Mouse (Mus musculus): Measurements from ENCODE around the gene Gm1604a. TPM values are rescaled to one million over a fixed set of nuclear protein-coding genes. Genes with fewer than 3 reads are reported as not detected.

The Gm1604a gene
- not detected in 2 replicates for polyA plus RNA-seq (2012; ENCODE audit: low replicate concordance)

DNA sequence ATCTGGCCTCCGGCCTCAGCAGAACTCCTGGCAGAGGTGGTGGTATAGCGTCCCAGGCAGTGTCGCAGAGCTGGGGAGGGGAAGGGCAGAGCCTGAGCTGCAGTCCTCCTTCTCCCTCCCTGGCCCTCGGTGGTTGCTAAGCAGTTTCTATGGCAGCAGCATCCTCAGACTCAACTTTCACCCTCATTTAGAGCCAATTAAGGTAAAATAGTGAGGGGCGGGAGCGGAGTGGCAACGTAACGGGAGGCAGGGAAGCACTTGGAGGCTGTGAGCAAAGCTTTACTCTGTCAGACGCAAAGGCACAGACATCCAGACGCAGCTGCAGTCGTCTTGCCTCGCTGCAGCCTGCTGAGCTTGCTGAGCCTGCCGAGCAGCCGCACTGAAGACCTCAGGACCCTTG is at the start of gene Gm1604a:
Gene Gm1604a (plus strand): TSS at position 312 of the 400 bp plus-strand sequence.

DNA sequence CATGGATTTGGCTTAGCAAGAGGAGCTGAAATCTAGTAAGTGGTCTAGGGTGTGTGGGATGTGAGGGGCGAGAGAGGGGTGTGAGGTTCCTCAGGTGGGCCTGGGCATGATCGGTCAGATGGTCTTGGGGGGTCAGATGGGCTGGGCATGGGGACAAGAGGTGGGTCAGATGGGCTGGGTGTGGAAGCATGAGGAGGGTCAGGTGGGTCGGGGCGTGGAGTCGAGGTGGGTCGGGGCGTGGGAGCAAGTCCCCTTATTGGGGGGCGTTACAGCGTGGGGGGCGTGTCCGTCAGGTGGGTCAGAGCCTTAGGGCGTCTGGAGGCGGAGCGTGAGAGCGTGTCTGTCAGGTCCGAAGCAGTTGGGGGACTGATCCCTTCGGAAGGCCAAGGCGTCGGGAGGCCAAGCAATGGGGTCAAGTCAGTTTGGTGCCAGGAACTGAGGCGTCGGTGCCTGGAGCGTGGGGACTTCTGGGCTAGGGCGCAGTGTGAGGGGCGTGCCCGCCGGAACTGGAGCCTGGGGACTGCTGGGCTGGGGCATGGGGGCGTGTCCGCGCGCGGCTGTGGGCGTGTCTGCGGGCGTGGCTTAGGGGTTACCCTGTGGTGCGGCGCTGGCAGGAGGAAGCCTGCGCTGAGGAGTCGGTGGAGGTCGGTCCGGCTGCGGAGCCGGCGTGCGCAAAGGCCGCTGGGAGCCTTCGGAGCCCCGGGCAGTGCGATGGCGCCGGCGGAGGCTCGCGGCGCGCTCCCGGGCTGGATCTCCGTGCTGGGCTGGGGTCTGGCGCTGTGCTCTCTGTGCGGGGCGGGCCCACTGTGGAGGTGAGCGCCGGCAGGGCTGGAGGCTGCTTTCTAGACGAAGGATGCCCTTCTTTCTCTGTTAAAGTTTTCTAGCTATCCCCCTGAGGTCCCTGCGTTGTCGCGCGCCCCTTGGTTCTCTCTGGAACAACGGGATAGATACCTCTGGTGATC is 46.8 kb upstream of the Gm1604a start, which contains the start of gene Gm49721:
Gene Gm49721 (plus strand): TSS at position 618 of the 962 bp plus-strand sequence.

Other genes with a start within 250 kb of the Gm1604a start
- 96.3 and 145 TPM in 2 replicates for gene Ezr, start 242.8 kb upstream of the Gm1604a start, polyA plus RNA-seq (2012; ENCODE audit: low replicate concordance)
- gene Rsph3b, start 76.9 kb upstream of the Gm1604a start, polyA plus RNA-seq (2012; ENCODE audit: low replicate concordance): 11.1 and 11.5 TPM in 2 replicates
- 4.6 and 5.6 TPM in 2 replicates for gene Tagap1, start 64.4 kb upstream of the Gm1604a start, polyA plus RNA-seq (2012; ENCODE audit: low replicate concordance)
- 1.6 and 253 TPM in 2 replicates for gene Rnaset2b, start 54.9 kb upstream of the Gm1604a start, polyA plus RNA-seq (2012; ENCODE audit: low replicate concordance)
- not detected in 2 replicates for gene Gm49721, start 46.7 kb upstream of the Gm1604a start, polyA plus RNA-seq (2012; ENCODE audit: low replicate concordance)
- gene Rps6ka2, start 144.5 kb downstream of the Gm1604a start, polyA plus RNA-seq (2012; ENCODE audit: low replicate concordance): 1.2 and 6.5 TPM in 2 replicates